Mouse (Mus musculus): Measurements from ENCODE around the gene Psen2. TPM values are rescaled to one million over a fixed set of nuclear protein-coding genes. Genes with fewer than 3 reads are reported as not detected.
A peak's percentile ranks its signal among the peaks of the same experiment; 100 is the strongest.

Psen2 gene
- polyA plus RNA-seq, 1 experiment from 2014 or later, result 12.3 TPM

DNA sequence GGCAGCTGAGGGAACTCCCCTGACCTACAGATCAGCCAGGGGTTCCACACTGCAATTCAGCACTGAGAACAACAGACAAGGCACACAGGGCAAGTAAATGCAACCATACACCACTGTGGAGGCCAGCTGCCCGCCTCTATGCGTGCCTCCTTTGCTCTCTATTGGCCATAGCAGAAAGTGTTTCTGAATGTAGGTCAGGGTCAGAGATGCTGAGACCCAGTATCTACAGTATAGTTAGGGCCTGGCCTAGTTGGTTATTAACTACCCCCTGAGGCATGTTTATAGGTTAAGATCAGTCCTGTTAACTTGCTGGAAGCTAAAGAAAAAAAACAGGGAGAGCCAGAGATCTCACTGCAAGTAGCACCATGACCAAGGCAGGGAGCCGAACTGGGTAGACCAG is 80.5 kb downstream of the Psen2 start:
- 26% methylated on average over 3 of the region's 3 CpGs for WGBS
- peak; percentile 49 for ATAC-seq
- H3K36me3 ChIP-seq (ENCODE audit: control insufficient read depth, insufficient read depth), result peaks cover 10% of the 10 kb centered on the region; the same call in 1 of the 2 replicates
- H3K4me2 ChIP-seq (replicated peaks; ENCODE audit: low read depth), result peak overlapping the region; percentile 21
- no peak overlapping the region for H3K4me3 ChIP-seq (ENCODE audit: low read depth, low read length)
- peak overlapping the region; percentile 66 for H3K27ac ChIP-seq (ENCODE audit: low read depth, low read length)
- no peaks in the 10 kb centered on the region for H3K9me3 ChIP-seq (ENCODE audit: control insufficient read depth)
- no peak overlapping the region for H3K9ac ChIP-seq (ENCODE audit: low read depth, low read length)
- no peak for TF ChIP-seq CTCF (IDR thresholded peaks at IDR 0.05; ENCODE audit: low read depth)
- peaks cover 23% of the 10 kb centered on the region; the same call in 1 of the 2 replicates for H3K4me1 ChIP-seq (replicated peaks; ENCODE audit: control insufficient read depth, insufficient read depth, low read length)
- no peaks in the 10 kb centered on the region for H3K27me3 ChIP-seq (replicated peaks; ENCODE audit: control insufficient read depth, insufficient read depth, low read length)

DNA sequence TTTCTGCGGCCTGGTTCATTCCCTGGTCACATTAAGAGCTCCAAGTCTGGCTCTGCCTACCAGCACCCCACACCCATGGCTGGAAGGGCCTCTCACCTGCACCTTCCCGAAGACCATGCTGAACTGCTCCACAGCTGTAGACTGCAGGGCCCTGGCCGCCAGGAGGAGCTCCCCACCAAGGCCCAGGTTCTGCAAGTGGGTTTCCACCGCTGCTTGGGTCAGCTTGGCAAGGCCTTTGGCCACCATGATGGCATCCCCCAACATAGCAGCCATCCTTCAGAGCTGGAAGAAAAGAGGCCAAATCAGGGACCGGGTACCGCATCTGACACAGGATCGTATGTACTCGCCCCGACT is 81.3 kb downstream of the Psen2 start:
- Histone ChIP-seq H3K9me3 (ENCODE audit: control insufficient read depth) (no peaks in the 10 kb centered on the region), H3K4me2 (replicated peaks; ENCODE audit: low read depth) (no peak overlapping the region), H3K27me3 (replicated peaks; ENCODE audit: control insufficient read depth, insufficient read depth, low read length) (no peaks in the 10 kb centered on the region), H3K36me3 (ENCODE audit: control insufficient read depth, insufficient read depth) (peaks cover 10% of the 10 kb centered on the region; the same call in 1 of the 2 replicates), H3K9ac (ENCODE audit: low read depth, low read length) (no peak overlapping the region), H3K27ac (ENCODE audit: low read depth, low read length) (peak overlapping the region; percentile 66), H3K4me3 (ENCODE audit: low read depth, low read length) (no peak overlapping the region), H3K4me1 (replicated peaks; ENCODE audit: control insufficient read depth, insufficient read depth, low read length) (peaks cover 23% of the 10 kb centered on the region; the same call in 1 of the 2 replicates)
- peak; percentile 58 for TF ChIP-seq CTCF (IDR thresholded peaks at IDR 0.05; ENCODE audit: low read depth)
- WGBS, result 88% methylated on average over 9 of the region's 9 CpGs
- ATAC-seq, result no peak

DNA sequence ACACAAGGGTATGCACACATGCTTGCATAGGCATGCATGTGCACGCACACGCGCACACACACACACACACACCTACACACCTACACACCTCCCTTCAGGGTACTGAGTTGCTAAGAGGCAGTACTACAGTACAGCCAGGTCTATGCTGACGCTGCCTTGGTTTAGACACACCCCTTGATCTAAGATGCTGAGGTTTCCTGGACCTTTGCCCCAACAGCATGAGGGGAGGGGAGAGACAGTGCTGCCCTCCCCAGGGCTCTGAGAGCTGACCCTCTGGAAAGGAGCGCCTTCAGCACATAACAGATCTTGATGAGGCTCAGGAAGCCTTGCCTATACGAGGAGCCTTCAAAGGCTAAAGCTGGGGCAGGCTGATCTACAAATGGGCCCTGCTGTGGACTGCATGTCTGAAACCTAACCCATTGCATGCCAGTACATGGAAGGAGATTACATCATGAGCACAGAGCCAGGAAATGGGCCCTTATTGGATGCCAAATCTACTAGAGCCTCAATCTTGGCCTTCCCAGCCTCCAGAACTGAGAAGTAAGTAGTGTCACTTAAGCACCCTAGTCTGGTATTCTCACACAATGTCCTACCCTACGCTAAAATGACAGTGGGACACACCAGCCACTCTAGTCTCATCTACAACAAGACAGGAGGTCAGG is 81.8 kb downstream of the Psen2 start:
- Histone ChIP-seq H3K27ac (ENCODE audit: low read depth, low read length) (peak overlapping the region; percentile 66), H3K9ac (ENCODE audit: low read depth, low read length) (no peak overlapping the region), H3K4me1 (replicated peaks; ENCODE audit: control insufficient read depth, insufficient read depth, low read length) (peaks cover 24% of the 10 kb centered on the region; the same call in 1 of the 2 replicates), H3K9me3 (ENCODE audit: control insufficient read depth) (no peaks in the 10 kb centered on the region), H3K4me3 (ENCODE audit: low read depth, low read length) (no peak overlapping the region), H3K4me2 (replicated peaks; ENCODE audit: low read depth) (no peak overlapping the region), H3K27me3 (replicated peaks; ENCODE audit: control insufficient read depth, insufficient read depth, low read length) (no peaks in the 10 kb centered on the region), H3K36me3 (ENCODE audit: control insufficient read depth, insufficient read depth) (peaks cover 10% of the 10 kb centered on the region; the same call in 1 of the 2 replicates)
- ATAC-seq, result peak; percentile 25
- TF ChIP-seq CTCF (IDR thresholded peaks at IDR 0.05; ENCODE audit: low read depth), result no peak
- WGBS, result 63% methylated on average over 7 of the region's 7 CpGs

DNA sequence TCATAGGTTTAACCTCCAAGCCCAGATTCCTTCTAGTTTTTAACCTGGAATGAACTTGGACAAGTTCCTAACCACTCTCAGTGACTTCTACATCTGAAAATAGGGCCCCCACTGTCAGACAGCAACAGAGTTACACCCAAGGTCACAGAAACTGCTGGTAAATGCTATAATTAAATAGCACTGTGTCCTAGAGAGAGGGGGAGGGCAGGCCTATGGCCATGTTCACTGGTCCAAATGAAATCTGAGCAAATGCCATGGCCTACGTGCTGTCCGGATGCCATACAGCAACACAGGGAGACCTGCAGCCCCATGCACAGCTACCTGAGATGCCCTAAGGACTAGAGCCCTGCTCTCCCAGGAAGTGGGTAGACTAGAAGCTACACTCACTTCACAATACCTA is 83.4 kb downstream of the Psen2 start:
- H3K27me3 ChIP-seq (replicated peaks; ENCODE audit: control insufficient read depth, insufficient read depth, low read length), result no peaks in the 10 kb centered on the region
- H3K4me3 ChIP-seq (ENCODE audit: low read depth, low read length), result no peak overlapping the region
- no peak overlapping the region for H3K9ac ChIP-seq (ENCODE audit: low read depth, low read length)
- H3K36me3 ChIP-seq (ENCODE audit: control insufficient read depth, insufficient read depth), result peaks cover 10% of the 10 kb centered on the region; the same call in 1 of the 2 replicates
- TF ChIP-seq CTCF (IDR thresholded peaks at IDR 0.05; ENCODE audit: low read depth), result no peak
- H3K9me3 ChIP-seq (ENCODE audit: control insufficient read depth), result no peaks in the 10 kb centered on the region
- H3K27ac ChIP-seq (ENCODE audit: low read depth, low read length), result no peak overlapping the region
- 85% methylated on average over 2 of the region's 2 CpGs for WGBS
- H3K4me2 ChIP-seq (replicated peaks; ENCODE audit: low read depth), result no peak overlapping the region
- ATAC-seq, result no peak
- H3K4me1 ChIP-seq (replicated peaks; ENCODE audit: control insufficient read depth, insufficient read depth, low read length), result 0 out of 2 replicates have a peak, but pooled peaks cover 15% of the 10 kb centered on the region

DNA sequence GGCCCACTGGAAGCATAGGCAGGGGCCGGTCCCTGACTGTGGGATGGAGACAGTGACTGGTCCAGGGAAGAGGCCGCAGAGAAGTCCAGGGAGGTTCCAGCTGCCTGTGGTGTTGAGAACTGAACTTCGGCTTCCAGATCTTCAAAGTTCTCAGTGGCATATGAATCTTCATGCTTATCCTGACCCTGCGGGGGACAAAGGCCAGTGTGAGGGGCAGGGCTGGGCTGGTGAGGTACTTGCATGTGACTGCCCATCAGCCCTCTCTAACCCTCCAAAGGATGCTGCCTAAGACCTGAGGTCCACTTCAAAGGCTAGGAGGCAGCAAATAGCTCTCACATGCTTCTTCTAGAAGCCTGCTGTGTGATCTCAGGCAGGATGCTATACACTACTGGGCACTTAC is 84.1 kb downstream of the Psen2 start:
- Histone ChIP-seq H3K27me3 (replicated peaks; ENCODE audit: control insufficient read depth, insufficient read depth, low read length) (no peaks in the 10 kb centered on the region), H3K27ac (ENCODE audit: low read depth, low read length) (no peak overlapping the region), H3K4me2 (replicated peaks; ENCODE audit: low read depth) (no peak overlapping the region), H3K9me3 (ENCODE audit: control insufficient read depth) (no peaks in the 10 kb centered on the region), H3K4me1 (replicated peaks; ENCODE audit: control insufficient read depth, insufficient read depth, low read length) (0 out of 2 replicates have a peak, but pooled peaks cover 13% of the 10 kb centered on the region), H3K4me3 (ENCODE audit: low read depth, low read length) (no peak overlapping the region), H3K9ac (ENCODE audit: low read depth, low read length) (no peak overlapping the region), H3K36me3 (ENCODE audit: control insufficient read depth, insufficient read depth) (peaks cover 14% of the 10 kb centered on the region; the same call in 1 of the 2 replicates)
- no peak for TF ChIP-seq CTCF (IDR thresholded peaks at IDR 0.05; ENCODE audit: low read depth)
- 90% methylated on average over 4 of the region's 4 CpGs for WGBS
- no peak for ATAC-seq

DNA sequence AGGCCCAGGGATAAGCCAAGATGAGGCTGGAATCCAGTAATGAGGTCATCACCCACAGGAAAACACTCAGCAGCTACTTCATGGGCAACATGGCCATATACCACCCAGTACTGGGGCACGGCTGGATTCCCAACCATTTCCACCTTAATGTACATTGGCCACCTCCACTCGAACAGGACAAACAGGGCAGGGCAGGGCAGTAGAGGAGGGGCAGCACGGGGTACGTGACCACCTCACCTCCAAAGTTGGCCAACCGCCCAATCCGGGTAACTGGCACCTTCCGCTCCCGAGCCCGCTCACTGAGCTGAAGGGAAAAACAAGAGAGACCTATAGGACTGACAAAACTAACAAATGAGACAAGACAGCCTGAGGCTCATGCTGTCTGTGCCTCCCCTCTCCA is 84.9 kb downstream of the Psen2 start:
- H3K27ac ChIP-seq (ENCODE audit: low read depth, low read length), result no peak overlapping the region
- 85% methylated on average over 9 of the region's 9 CpGs for WGBS
- no peaks in the 10 kb centered on the region for H3K9me3 ChIP-seq (ENCODE audit: control insufficient read depth)
- H3K27me3 ChIP-seq (replicated peaks; ENCODE audit: control insufficient read depth, insufficient read depth, low read length), result no peaks in the 10 kb centered on the region
- no peak overlapping the region for H3K9ac ChIP-seq (ENCODE audit: low read depth, low read length)
- H3K4me3 ChIP-seq (ENCODE audit: low read depth, low read length), result no peak overlapping the region
- 0 out of 2 replicates have a peak, but pooled peaks cover 7% of the 10 kb centered on the region for H3K4me1 ChIP-seq (replicated peaks; ENCODE audit: control insufficient read depth, insufficient read depth, low read length)
- ATAC-seq, result no peak
- no peak overlapping the region for H3K4me2 ChIP-seq (replicated peaks; ENCODE audit: low read depth)
- TF ChIP-seq CTCF (IDR thresholded peaks at IDR 0.05; ENCODE audit: low read depth), result no peak
- peaks cover 20% of the 10 kb centered on the region; the same call in 1 of the 2 replicates for H3K36me3 ChIP-seq (ENCODE audit: control insufficient read depth, insufficient read depth)

Other genes starting within 250 kb of the Psen2 start
- 28.6 and 29.7 TPM in 2 replicates for gene Coq8a, start 63.8 kb downstream of the Psen2 start, polyA plus RNA-seq (2015; fragmentation: Nextera tagmentation; extraction: Ambion mirVana)
- 2.3 and 3.4 TPM in 2 replicates for gene Itpkb, start 67.0 kb upstream of the Psen2 start, polyA plus RNA-seq (2015; fragmentation: Nextera tagmentation; extraction: Ambion mirVana)
- 2.6 and 2.7 TPM in 2 replicates for gene Stum, start 220.1 kb upstream of the Psen2 start, polyA plus RNA-seq (2015; fragmentation: Nextera tagmentation; extraction: Ambion mirVana)

Measured in intestine, postnatal 0 days (tissue).